Mouse (Mus musculus): Measurements from ENCODE around the gene Tnfsf15. TPM values are rescaled to one million over a fixed set of nuclear protein-coding genes. Genes with fewer than 3 reads are reported as not detected.

Gene Tnfsf15
- total RNA-seq, 2 experiments from 2014 or later, result not detected

DNA sequence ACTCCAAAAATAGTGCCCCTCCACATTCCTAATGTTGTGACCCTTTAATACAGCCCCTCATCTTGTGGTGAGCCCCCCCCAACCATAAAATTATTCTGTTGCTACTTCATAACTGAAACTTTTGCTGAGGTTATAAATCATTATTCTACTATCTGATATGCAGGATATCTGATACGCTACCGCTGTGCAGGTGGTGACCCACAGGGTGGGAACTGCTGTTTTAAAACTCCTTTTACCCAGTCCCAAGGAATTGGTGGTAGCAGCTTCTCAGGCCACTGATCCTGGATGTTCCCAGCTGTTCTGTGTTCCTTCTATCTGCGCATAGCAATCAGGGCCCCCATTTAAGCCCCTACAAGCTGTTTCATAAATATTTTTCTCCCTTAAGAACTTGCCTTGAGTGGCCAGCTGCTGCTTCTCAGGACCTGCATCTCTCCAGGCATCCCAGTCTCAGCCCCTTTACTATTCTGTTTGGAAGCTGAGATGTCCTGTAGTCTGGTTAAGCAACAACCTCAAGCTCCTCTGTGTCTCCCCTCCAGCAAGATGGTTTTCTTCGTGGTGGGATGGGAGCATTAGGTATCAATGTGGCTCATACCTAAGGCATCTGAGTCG is 2.0 kb downstream of the Tnfsf15 start:
- DNase-seq (ENCODE audit: low spot score in 2 of 2), result no peak

GRCm38 (mm10) chr4:63742101-63742500 is 2.8 kb downstream of the Tnfsf15 start:
- no peak for DNase-seq (ENCODE audit: low spot score in 2 of 2)

GRCm38 (mm10) chr4:63740761-63741160 is 4.2 kb downstream of the Tnfsf15 start:
- DNase-seq (ENCODE audit: low spot score in 2 of 2), result no peak

DNA sequence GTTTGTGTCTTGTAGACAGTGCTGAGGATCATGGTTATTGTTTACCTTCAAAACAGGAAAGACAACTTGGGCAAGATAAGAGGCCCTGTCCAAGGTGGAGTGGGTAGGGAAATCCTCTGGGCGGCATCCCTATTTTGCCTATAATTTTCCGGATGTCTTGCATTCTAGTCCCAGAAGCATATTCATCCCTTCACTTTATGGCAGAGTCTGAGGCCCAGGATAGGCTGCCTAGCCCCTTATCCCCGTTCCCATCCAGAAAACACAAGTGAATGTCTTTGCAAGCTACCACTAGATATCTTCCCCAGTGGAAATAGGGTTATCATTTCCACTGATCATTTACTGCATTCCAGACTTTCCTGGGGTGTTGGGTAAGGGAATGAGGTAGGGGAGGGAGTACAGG is 4.9 kb downstream of the Tnfsf15 start:
- no peak for DNase-seq (ENCODE audit: low spot score in 2 of 2)

DNA sequence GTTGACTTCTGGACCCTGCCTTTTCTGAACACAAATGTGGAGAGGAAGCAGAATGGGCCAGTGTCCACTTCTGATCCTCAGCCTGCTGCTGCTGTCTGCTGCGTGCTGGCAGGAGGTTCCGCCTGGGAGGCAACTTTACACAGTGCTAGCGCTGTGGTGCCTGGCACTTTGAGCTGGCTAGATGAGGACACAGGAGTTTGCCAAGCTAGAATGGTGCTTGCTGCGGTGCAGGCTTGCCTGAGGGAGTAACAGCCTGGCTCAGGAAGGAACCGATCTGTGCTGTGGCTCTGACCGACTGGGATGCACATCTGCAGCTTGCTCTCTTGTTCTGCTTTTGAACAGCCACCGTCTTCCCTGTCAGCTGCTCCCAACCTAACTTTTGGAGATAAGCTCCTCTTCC is 5.4 kb downstream of the Tnfsf15 start:
- no peak for DNase-seq (ENCODE audit: low spot score in 2 of 2)

GRCm38 (mm10) chr4:63738364-63738997 is 6.4 kb downstream of the Tnfsf15 start:
- no peak for DNase-seq (ENCODE audit: low spot score in 2 of 2)

DNA sequence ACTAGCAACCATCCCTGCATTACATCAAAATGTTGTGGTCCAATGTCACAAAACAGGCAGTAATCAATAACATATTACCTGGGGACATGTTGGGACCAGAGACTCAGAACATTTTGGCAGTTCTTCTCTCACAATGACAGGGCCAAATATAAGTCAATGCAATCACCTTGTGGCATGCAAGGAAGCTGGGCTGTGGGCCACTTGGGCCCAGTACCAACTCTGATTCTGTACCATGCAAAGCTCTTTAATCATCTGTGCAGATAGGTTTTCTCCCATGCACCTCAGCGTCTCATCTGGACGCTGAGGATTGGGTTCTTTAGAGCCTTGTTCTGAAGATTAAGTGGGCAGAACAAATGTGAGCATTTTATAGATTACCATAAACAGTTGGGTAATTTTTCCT is 13.6 kb downstream of the Tnfsf15 start:
- DNase-seq (ENCODE audit: low spot score in 2 of 2), result no peak

GRCm38 (mm10) chr4:63726727-63727126 is 18.2 kb downstream of the Tnfsf15 start:
- DNase-seq (ENCODE audit: low spot score in 2 of 2), result no peak

GRCm38 (mm10) chr4:63725981-63726380 is 18.9 kb downstream of the Tnfsf15 start:
- no peak for DNase-seq (ENCODE audit: low spot score in 2 of 2)

GRCm38 (mm10) chr4:63717922-63718643 is 26.8 kb downstream of the Tnfsf15 start:
- peak; percentile 20 to 41 for DNase-seq (ENCODE audit: low spot score in 2 of 2)

DNA sequence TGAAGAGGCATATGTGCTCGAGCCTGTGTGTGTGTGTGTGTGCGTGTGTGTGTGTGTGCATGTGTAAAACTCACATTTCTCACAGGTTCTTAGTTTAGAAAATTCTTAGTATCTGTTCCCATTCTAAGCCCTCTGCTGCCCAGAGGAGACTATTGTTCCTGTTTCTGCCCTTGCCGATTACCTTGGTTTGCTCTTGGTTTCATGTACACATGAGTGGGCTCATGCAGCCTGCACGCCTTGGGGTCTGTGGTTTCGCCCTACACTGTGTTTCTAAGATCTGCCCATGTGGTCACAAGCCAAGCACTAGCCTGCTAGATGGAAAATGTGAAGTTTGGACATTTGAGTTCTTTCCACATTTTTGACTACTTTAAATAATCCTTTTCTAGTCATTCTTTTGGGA is 33.0 kb downstream of the Tnfsf15 start:
- DNase-seq (ENCODE audit: low spot score in 2 of 2), result no peak

DNA sequence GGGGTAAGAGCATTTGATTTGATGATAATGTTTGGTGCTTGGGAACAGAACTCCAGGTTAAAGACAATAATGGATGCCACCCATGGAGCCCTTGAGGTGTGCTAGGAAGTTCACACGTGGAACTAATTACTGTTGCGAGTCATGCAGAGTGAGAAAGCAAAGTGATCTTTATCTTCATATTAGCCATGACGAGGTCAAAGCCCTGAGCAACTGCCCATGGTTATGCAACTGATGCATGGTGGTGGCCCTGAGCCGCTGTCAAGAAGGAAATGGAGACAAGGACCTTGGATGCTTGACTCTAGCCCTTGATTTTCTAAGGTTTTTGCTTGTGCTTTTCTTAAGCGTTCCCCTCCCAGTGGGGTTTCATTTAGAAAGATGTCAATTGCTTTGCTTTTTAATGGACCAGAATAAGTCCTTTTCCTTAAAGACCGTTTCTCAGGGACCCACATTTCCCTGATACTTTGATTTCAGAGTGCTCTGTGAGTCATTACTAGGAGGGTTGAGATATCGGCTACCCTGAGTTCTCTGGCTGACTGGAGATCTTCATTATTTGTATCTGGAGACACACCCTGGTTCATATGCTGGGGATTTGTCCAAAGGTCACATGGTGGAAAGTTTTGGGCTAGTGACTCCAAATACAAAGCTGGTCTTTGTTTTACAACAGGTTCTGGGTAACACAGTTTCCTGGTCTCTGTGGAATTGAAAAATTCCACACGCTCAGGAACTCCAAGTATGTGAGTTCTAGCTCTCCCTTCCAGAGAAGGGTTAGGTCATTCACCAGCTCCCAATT is 34.3 kb downstream of the Tnfsf15 start:
- no peak for DNase-seq (ENCODE audit: low spot score in 2 of 2)

DNA sequence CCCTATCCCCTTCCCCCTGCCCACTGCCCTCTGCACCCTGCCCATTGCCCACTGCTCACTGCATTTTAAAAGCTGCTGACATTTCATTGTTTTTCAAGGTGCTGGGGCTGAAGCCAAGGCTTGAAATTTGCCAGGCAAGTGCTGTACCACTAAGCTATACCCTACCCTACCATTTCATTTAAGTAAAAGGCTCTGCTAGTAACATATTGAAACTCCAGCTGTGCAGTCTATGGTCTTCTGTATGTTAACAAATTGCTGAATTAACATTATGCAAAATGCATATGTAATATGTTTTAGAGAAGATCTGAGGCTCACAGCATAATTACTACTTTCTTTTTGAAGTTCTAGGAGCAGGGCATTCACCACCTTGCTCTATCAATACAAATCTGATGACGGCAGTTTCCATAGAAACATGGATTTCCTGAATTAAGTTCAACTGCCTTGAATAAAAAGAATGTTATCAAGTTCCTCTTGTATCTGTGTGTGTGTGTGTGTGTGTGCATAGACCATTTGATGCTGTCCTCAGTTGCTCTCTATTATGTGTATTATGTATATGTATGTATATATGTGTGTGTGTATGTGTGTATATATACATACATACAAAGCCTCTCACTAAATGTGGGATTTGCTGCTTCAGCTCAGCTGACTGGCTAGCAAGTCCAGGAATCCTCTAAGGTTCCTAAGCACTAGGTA is 38.5 kb downstream of the Tnfsf15 start:
- no peak for DNase-seq (ENCODE audit: low spot score in 2 of 2)

- DNase-seq (ENCODE audit: low spot score in 2 of 2), result no peak
Measured at GRCm38 (mm10) chr4:63704232-63704631, 40.7 kb downstream of the Tnfsf15 start.

DNA sequence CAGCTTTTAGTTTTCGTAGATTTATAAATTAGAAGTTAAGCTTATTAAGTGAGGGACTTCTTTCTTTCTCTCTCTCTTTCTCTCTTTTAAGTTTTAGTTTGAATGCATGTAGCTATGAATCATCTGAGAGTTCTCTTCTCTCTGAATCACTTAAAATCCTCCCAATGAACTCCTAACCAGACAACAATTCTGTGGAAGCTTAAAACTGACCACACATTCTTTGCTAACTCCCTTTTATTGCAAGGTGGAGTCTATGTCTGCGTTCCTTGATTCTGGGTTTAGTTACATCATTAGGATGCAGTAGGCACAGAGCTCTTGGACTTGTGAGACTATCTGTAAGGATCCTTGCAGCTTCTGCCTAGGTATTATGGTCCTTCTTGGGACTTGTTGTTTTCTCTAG is 41.2 kb downstream of the Tnfsf15 start:
- no peak for DNase-seq (ENCODE audit: low spot score in 2 of 2)

DNA sequence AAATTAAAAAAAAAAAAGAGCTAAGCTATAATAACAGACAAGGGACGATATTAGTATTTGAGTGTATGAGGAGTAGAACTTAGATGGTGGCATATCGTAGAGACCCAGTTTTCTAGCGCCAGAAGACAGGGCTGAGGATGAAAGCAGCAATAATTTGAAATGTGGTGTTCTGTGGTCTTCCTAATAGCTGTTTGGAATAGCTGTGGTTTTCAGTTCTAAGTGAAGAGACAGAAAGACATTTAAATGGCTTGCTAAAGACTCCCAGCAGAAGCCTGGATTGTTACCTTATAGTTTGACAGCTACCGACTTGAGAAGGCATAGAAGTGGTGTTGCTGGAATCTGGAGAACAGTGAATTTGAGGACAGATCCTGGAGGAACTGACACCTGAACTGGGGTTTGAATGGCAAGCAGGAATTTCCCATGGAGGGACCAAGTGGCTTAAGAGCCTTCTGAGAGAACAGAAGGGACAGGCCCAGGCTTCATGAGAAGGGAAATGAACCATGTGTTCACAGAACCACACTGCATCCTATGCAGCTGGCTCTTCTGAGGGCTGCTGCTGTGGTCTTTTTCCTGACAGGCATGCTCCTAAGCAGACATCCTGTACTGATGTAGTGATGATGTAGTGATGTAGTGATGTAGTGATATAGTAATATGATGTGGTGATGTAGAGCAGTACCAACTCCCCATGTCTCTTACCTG is 42.8 kb downstream of the Tnfsf15 start:
- no peak for DNase-seq (ENCODE audit: low spot score in 2 of 2)

DNA sequence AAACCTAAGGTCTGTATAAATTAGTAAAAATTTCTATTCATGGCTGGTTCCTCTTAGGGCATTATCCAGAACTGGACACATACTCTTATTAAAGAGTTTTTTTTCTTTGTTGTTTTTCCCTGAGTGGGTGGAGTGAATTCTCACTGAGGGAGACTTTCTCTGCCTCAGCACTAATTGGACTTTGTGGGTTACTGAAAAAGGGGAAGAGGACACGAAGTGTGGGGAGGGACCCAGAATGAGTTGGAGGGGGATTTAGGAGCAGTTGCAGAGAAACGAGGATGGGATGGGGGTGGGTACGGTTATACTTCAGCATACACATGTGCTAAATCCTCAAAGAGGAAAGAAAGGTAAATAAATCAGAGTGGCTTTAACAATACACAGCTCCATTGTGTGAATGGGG is 45.2 kb downstream of the Tnfsf15 start:
- DNase-seq (ENCODE audit: low spot score in 2 of 2), result no peak

DNA sequence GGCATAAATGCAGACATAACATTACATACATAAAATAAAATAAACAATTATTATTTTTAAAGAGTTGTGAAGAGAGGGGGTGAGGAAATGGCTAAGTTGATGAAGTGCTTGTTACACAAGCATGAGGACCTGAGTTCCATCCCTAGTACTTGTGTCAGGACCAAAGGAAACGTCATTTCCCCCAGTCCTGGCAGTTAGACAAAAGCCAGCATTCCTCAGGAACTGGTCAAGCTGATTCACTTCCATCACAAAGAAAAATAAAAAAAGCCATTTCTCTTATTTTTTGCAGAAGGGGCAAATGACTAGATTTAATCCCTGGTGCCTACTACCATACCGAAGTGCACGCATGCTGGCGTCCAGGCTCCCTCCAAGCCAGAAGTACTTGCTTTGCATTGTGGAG is 48.0 kb downstream of the Tnfsf15 start:
- DNase-seq (ENCODE audit: low spot score in 2 of 2), result no peak

- DNase-seq (ENCODE audit: low spot score in 2 of 2), result no peak
Measured at GRCm38 (mm10) chr4:63692351-63692750, 52.6 kb downstream of the Tnfsf15 start.

GRCm38 (mm10) chr4:63687429-63687828 is 57.5 kb downstream of the Tnfsf15 start:
- no peak for DNase-seq (ENCODE audit: low spot score in 2 of 2)

DNA sequence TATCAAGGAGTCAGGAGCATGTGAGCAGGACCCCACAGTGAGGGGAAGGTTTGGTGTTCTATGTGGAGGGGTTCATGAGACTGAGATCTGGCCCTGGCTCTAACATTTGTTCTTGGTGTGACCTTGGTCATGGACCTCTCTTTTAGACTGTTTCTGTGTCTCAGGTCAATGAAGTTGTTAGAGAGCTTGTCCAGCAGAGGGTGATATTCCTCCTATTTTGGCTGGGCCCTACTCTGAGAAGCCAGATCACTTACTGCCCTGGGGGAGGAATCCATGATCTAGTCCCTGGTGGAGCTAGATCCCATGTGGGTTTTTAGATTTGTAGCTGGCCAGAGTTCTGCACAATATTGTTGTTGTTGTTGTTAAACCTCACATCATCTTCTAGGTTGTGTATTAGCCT is 58.8 kb downstream of the Tnfsf15 start:
- peak in 1 of 2 experiments; percentile 15 for DNase-seq (ENCODE audit: low spot score in 2 of 2)
